Mouse (Mus musculus): ENCODE measurements around the gene Ptprd. TPM values are rescaled to one million over a fixed set of nuclear protein-coding genes. Genes with fewer than 3 reads are reported as not detected.

Ptprd gene
- total RNA-seq, 1 experiment from 2014 or later = not detected

DNA sequence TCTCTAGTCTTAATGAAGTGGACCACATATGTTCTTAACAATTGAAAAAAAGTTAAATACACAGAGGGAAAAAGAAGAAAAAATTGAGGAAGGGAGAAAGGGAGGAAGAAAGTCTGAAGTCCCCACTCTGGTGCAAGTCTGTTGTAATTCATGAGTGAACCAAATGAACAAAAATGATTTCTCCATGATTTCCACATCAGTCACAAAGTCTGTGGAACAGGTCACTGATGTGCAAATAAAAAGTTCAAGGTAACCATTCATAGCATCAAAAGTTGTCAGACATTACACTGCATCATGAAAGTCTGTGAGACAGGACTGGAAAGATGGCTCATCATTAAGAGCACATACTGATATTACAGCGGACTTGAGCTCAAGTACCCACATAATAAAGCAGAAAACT, 1996.6 kb downstream of the Ptprd start:
- ATAC-seq (replicated peaks in 1 of 2; ENCODE audit: insufficient read depth in 1 of 2, low FRiP score in 2 of 2, low TSS enrichment in 1 of 2, low read depth in 1 of 2, poor library complexity in 2 of 2, severe bottlenecking in 2 of 2) = no peak

DNA sequence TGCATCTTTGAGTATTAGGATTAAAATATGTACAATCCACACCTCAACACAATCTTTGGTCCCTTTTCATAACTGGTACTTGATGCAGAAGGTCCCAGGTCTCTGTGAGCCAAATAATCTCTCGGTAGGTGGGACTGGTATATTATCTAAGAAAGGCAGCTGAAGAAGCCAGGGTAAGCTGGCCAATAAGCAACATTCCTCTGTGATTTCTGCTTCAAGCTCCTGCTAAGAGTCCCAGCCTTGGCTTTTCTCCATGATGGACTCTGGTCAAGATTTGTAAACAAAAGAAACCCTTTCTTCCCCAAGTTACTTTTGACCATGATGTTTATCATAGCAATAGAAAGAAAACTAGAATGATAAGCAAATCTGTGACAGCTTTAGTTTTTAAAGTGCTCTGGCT, 2012.4 kb downstream of the Ptprd start:
- ATAC-seq (replicated peaks in 1 of 2; ENCODE audit: insufficient read depth in 1 of 2, low FRiP score in 2 of 2, low TSS enrichment in 1 of 2, low read depth in 1 of 2, poor library complexity in 2 of 2, severe bottlenecking in 2 of 2) = no peak

DNA sequence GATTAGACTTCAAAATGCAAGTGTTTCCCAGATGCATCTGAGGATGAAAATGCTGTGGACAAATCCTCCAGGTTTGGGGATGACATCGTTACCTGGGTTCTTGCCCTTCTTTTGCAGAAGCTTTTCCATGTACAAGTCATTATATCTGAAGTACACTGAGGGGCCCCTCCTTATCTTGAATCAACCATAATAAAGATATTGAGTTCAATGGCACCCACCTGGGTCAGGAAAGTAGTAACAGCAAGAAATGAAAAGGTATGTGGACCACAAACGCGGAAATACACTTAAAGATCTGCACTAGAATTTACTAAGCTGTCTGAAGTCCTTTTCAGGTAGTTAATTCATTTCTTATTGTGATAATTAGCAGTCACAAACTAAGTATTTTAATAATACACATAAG, 2017.0 kb downstream of the Ptprd start:
- no peak for ATAC-seq (replicated peaks in 1 of 2; ENCODE audit: insufficient read depth in 1 of 2, low FRiP score in 2 of 2, low TSS enrichment in 1 of 2, low read depth in 1 of 2, poor library complexity in 2 of 2, severe bottlenecking in 2 of 2)

DNA sequence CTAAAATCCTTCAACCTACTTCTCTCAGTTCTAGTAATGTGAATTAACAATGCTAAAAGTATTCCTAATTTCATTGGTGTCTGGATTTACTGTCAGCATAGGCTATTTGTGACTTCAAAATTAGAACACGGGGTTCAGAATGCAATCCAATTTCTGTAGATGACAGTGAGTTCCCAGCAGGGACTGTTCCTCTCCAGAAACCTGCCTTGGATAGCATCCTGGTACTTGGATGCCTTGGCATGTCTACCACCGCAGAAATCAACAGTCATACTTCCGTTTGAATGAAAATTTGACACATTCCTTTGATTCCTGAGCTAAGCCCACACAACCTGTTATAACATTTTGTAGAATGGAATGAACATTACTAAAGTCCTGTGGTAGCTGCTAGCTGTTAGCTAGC, 2018.3 kb downstream of the Ptprd start:
- no peak for ATAC-seq (replicated peaks in 1 of 2; ENCODE audit: insufficient read depth in 1 of 2, low FRiP score in 2 of 2, low TSS enrichment in 1 of 2, low read depth in 1 of 2, poor library complexity in 2 of 2, severe bottlenecking in 2 of 2)

DNA sequence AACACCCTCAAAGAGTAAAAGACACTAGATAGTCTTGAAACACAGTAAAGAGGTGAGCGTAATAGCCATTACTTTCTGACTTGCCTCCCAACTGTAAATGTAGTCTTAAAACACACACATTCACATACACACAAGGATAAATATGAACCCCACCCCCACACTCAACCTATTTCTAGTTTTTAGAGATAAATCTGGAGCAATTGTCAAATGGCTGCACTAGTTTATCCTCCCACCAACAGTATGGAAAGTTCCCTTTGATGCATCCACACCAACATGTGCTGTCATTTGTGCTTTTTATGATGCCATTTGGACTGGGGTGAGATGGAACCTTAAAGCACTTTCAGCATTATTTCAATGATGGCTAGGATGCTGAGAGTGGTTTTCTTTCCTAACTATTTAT, 2019.7 kb downstream of the Ptprd start:
- no peak for ATAC-seq (replicated peaks in 1 of 2; ENCODE audit: insufficient read depth in 1 of 2, low FRiP score in 2 of 2, low TSS enrichment in 1 of 2, low read depth in 1 of 2, poor library complexity in 2 of 2, severe bottlenecking in 2 of 2)

DNA sequence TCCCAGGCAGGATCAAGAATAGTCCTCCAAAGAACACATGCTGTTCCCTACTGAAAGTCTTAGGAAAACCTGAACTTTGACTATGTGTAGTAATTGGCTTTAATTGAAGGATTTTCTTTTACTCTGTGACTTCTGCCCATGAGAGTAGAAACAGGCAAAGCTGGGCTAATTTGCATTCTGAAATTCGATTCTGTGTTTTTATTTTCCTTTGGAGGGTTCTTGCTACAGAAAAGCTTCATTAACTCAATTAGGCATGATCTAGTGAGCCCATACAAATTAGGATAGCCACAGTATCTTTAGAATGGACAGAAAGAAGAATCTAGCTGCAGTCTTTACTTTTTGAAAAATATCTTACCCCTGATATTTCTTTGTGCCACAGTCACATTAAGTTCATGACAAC, 2021.0 kb downstream of the Ptprd start:
- no peak for ATAC-seq (replicated peaks in 1 of 2; ENCODE audit: insufficient read depth in 1 of 2, low FRiP score in 2 of 2, low TSS enrichment in 1 of 2, low read depth in 1 of 2, poor library complexity in 2 of 2, severe bottlenecking in 2 of 2)

DNA sequence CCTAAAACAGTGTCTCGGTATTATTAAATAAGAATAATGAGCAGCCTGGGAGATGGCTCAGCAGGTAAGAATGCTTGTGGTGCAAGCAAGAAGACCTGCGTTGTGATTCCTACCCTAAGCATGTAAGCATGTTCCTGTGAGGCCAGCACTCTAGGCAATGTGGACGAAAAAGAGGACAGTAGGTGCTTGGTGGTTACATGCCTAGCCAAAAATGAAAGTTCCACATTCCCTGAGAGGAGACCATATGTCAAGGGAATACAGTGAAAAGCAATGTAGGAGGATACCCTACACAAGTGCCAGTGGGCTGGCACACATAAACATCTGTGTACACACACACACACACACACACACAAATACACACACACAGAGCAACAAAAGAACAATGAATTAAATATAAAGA, 2028.7 kb downstream of the Ptprd start:
- ATAC-seq (replicated peaks in 1 of 2; ENCODE audit: insufficient read depth in 1 of 2, low FRiP score in 2 of 2, low TSS enrichment in 1 of 2, low read depth in 1 of 2, poor library complexity in 2 of 2, severe bottlenecking in 2 of 2) = no peak

DNA sequence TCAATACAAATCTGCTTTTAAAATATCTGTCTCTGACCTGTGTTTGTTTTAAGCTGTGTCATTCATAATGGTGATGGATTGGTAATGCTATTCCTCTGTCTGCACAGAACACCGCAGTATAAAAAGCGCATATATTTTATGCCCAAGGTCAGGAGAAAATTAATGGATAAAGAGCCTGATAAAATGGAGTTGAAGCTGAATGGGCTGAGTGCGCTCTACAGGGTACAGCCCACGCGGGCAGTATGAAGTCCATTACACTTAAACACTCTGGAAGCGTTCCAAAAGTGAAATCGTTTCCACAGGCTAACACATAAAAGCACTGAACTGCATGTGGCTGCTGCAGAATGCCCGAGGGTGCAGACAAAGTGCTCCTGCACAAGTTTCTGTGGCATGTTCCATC, 2032.3 kb downstream of the Ptprd start:
- ATAC-seq (replicated peaks in 1 of 2; ENCODE audit: insufficient read depth in 1 of 2, low FRiP score in 2 of 2, low TSS enrichment in 1 of 2, low read depth in 1 of 2, poor library complexity in 2 of 2, severe bottlenecking in 2 of 2) = no peak

DNA sequence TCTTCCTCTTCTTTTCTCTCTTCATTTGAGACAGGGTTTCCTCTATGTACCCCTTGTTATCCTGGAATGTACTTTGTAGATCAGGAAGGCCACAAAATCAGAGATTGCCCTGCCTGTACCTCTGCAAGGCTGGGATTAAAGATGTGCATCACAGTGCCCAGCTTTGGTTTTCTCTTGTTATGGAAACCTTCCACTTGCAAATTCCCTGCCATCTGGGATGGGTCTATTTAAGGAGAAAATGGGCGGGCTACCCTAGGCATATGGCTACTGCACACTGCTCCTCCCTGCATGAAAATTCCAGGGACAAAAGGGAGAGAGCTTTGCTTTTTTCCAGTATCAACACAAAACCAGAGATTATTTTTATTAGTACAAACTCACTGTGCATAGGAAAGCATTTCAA, 2036.7 kb downstream of the Ptprd start:
- ATAC-seq (replicated peaks in 1 of 2; ENCODE audit: insufficient read depth in 1 of 2, low FRiP score in 2 of 2, low TSS enrichment in 1 of 2, low read depth in 1 of 2, poor library complexity in 2 of 2, severe bottlenecking in 2 of 2) = no peak

DNA sequence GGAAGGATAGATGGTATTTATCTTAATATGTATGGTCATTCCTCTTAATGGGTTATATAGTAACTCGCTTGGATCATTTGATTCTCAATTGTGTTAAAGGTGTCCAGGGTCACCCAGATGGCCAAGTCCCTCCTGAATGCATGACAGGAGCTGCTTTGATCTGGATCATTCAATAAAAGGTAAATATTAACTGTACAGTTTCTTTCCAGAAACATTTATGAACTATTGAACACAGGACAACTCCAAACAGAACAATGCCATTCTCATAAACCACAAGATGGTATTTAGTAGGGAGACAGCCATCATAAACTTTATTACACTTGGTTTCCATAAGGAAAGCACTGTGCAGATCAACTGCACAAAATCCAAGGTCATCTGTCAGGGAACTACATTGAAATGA, 2056.0 kb downstream of the Ptprd start:
- ATAC-seq (replicated peaks in 1 of 2; ENCODE audit: insufficient read depth in 1 of 2, low FRiP score in 2 of 2, low TSS enrichment in 1 of 2, low read depth in 1 of 2, poor library complexity in 2 of 2, severe bottlenecking in 2 of 2) = no peak

DNA sequence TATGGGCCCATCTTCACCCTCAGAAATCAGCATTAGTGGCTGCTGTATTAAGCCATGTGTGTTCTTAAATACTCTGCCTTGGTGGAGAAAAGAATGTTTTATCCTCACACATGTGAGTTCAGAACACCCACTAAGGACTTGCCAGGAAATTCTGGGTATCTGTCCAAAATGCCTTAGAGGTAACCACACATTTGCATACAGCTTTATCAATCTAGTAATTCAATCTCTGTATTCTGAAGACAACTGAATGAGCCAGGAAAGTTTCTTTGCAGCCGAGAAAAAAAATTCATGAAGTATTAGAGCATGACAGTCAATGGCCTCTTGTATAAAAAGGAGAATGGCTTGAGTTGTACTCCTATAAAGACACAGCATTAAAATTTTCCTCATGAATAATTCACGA, 2057.6 kb downstream of the Ptprd start:
- no peak for ATAC-seq (replicated peaks in 1 of 2; ENCODE audit: insufficient read depth in 1 of 2, low FRiP score in 2 of 2, low TSS enrichment in 1 of 2, low read depth in 1 of 2, poor library complexity in 2 of 2, severe bottlenecking in 2 of 2)

DNA sequence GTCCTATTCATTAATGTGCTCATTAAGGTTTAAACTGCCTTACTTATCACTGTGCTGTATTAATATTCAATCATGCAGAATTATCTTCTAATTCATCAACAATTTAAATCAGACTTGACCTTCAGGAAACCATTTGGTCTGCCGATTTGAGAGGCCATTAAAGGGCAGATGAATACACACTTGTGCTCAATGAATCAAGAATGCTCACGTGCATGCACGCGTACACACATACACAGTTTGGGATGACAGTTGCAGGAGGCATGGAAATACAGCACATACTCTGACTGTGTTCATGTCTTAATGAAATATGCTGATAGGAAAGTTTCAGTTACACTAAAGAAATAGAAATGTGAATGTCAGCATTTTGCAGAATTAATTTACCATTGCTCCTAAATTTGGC, 2066.8 kb downstream of the Ptprd start:
- ATAC-seq (replicated peaks in 1 of 2; ENCODE audit: insufficient read depth in 1 of 2, low FRiP score in 2 of 2, low TSS enrichment in 1 of 2, low read depth in 1 of 2, poor library complexity in 2 of 2, severe bottlenecking in 2 of 2) = no peak

DNA sequence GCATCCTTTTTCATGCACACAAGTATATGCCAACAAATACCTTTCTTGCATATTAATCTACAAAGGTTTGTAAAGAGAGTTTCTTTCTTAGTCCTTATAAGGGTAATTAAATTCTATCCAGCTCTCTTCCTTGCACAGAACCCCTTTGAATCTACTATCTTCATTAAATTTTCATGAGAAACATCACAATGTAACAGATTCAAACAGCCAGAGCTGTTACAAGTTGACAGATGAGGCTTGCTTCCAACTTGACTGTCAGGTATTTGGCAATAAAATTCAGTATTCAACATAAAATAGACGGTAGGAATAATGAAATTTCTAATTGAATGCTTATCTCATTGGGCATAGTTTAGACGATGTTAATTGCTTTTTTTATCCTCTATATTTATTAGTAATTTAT, 2067.4 kb downstream of the Ptprd start:
- ATAC-seq (replicated peaks in 1 of 2; ENCODE audit: insufficient read depth in 1 of 2, low FRiP score in 2 of 2, low TSS enrichment in 1 of 2, low read depth in 1 of 2, poor library complexity in 2 of 2, severe bottlenecking in 2 of 2) = no peak

DNA sequence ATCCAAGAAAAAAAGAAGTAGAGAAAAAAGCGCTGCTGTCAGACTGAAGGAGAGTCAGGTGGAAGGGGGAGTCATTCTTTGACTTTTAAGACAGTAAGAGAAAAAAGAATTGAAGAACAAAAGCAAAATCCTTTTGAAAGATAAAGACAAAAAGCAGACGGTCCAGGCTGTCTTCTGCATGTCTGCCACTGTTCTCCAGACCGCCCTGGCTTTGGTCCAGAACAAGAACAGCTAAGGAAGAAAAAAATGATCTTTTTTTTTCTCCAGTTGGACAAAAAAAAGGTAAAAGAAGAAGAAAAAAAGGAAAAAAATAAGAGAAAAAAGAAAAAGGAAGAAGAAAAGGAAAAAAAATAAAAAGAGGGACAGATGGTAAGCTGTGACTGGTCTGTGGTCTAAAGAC, 2073.9 kb downstream of the Ptprd start:
- ATAC-seq (replicated peaks in 1 of 2; ENCODE audit: insufficient read depth in 1 of 2, low FRiP score in 2 of 2, low TSS enrichment in 1 of 2, low read depth in 1 of 2, poor library complexity in 2 of 2, severe bottlenecking in 2 of 2) = no peak

DNA sequence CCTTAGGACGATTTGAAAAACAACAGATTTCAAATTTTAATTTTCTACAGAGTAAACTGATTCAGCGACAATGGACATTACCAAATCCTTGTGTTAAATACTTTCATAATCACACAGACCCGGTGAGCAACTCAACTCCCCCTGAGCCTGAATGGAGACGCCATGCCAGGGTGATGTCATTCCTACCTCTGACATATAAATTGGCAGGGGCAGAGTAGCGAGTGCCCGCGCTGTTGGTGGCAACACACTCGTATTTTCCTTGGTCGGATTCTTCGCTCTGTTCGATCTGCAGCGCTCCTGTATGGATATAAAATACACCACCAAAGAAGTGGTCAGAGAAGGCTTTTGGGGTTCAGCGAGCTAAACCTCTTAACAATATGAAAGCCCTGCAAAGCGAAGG, 2075.1 kb downstream of the Ptprd start:
- no peak for ATAC-seq (replicated peaks in 1 of 2; ENCODE audit: insufficient read depth in 1 of 2, low FRiP score in 2 of 2, low TSS enrichment in 1 of 2, low read depth in 1 of 2, poor library complexity in 2 of 2, severe bottlenecking in 2 of 2)

DNA sequence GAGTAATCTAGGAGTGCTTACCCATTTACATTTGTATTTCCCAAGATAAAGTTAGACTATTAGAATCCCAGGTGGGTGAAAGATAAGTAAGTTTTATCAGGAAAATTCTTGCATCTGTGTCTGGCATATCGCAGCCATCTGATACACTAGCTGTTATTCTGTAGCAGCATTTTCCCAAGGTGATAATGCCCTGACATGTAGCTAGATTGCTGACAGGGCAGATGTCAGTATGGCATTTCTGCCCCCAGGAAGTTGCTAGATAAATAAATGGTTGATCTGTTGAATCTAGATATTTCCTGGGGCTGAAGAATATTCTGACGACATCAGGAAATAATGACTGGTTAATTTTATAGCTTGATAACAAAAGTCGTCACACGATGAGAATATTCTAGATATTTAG, 2119.9 kb downstream of the Ptprd start:
- no peak for ATAC-seq (replicated peaks in 1 of 2; ENCODE audit: insufficient read depth in 1 of 2, low FRiP score in 2 of 2, low TSS enrichment in 1 of 2, low read depth in 1 of 2, poor library complexity in 2 of 2, severe bottlenecking in 2 of 2)

DNA sequence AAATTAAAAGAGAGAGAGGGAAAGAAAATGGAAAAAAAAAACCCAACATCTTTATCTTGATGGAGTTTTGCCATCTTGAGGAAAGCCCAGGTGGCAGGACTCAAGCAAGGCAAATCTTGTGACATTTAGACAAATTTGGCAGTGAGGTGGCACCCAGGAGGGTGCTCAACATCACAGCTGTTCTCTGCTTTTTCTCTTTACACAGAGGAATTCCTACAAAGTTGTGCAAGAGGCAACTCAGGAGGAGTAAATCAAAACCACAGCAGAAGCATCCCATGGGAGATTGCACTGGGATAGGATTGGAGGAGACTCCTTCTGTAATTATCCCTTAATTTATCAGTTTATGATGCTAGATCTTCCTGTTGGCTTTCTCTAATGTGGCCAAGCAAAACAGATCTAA, 2121.9 kb downstream of the Ptprd start:
- ATAC-seq (replicated peaks in 1 of 2; ENCODE audit: insufficient read depth in 1 of 2, low FRiP score in 2 of 2, low TSS enrichment in 1 of 2, low read depth in 1 of 2, poor library complexity in 2 of 2, severe bottlenecking in 2 of 2) = no peak

DNA sequence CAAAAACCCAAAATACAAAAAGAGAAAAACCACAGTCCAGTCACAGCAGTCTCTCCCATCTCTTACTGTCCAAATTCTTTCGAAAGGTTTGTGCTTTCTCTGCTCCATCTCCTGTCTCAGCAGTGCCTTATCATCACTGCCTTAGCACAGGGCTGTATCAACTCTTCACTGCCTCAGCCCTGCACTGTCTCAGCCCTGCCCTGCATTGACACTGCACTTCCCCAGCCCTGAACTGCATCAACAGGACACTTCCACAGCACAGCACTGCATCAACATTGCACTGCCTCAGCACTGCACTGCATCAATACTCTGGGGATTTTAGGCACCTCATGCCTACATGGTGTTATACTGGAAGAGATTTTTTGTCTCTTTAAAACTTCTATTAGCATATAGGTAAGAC, 2135.7 kb downstream of the Ptprd start:
- ATAC-seq (replicated peaks in 1 of 2; ENCODE audit: insufficient read depth in 1 of 2, low FRiP score in 2 of 2, low TSS enrichment in 1 of 2, low read depth in 1 of 2, poor library complexity in 2 of 2, severe bottlenecking in 2 of 2) = no peak

DNA sequence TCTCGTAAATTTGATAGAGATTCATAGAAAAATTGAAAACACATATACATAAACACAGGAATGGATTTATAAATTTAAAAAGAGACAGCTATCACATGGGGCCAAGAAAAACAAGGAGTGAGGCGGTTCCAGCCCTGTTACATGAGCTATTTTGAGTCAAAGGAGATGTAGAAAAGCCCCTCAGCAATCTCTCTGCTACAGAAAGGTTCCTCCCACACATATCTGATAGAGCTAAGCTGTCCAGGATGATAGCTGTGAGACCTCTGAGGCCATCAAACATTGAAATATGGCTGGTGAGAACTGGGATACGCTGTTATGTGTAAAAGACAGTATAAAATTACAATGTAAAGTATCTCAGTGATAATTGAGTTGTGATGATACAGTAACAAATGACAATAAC, 2138.5 kb downstream of the Ptprd start:
- ATAC-seq (replicated peaks in 1 of 2; ENCODE audit: insufficient read depth in 1 of 2, low FRiP score in 2 of 2, low TSS enrichment in 1 of 2, low read depth in 1 of 2, poor library complexity in 2 of 2, severe bottlenecking in 2 of 2) = no peak

DNA sequence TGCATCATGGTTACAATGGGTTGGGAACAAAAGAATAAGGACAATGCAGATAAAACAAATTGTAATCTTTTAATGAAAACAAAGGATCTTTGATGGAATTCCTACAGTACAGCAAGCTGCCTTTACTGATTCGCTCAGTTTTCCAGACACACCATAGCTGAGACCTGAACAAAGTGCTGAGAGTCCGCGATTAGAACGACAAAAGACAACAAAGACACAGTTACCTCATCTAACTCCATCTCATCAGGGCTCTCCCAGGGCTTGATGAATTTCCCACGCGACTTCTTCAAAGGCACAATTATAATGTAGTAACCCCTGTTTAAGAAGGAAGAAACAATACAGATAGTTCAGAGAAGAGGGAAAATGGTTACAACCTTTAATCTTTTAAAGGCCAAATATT, 2140.0 kb downstream of the Ptprd start:
- no peak for ATAC-seq (replicated peaks in 1 of 2; ENCODE audit: insufficient read depth in 1 of 2, low FRiP score in 2 of 2, low TSS enrichment in 1 of 2, low read depth in 1 of 2, poor library complexity in 2 of 2, severe bottlenecking in 2 of 2)
